Mouse (Mus musculus) bone marrow, adult 2 months (tissue): Measurements from ENCODE around the gene Rsph14.

Experiments used
- CTCF ChIP-seq: fragments of 200-500 bp; IDR thresholded peaks from 2 replicates; pipeline ENCODE4 v1.5.1; 2011; ENCODE audit warnings: low read length, control low read depth; ENCODE audit not compliant: control insufficient read depth, insufficient read depth
- POLR2A ChIP-seq: fragments of 200-500 bp; IDR thresholded peaks from 2 replicates; pipeline ENCODE4 v1.6.1; 2011; ENCODE audit warnings: low read depth, mild to moderate bottlenecking, control low read depth, low read length, borderline replicate concordance; ENCODE audit not compliant: control insufficient read depth

- TF ChIP-seq POLR2A (no peak), CTCF (peak; percentile 86)
These were observed 27.0 kb upstream of the Rsph14 start for GRCm38 (mm10) chr10:75059396-75059795.
